Mouse (Mus musculus) embryonic facial prominence, embryonic 14.5 days (tissue): ENCODE results near the gene 9330182L06Rik. TPM values are rescaled to one million over a fixed set of nuclear protein-coding genes. Genes with fewer than 3 reads are reported as not detected.

ENCODE experiments used
- ATAC-seq: fragments of 200-750 bp; cut with Nextera tagmentation; 2 replicates; pipeline ENCODE4 v1.8.0; 2017; ENCODE audit warnings: low read depth, moderate number of reproducible peaks, moderate TSS enrichment
- DNase-seq: peaks from one replicate; pipeline ENCODE4 v3.0.0-alpha.2; 2015; ENCODE audit warnings: low spot score
- H3K27ac ChIP-seq: fragments of 300-500 bp; sonication (generic); replicated peaks from 2 replicates; pipeline ENCODE4 v1.5.1; 2014; ENCODE audit warnings: low read depth, mild to moderate bottlenecking, low read length, moderate library complexity
- H3K27me3 ChIP-seq: fragments of 300-500 bp; sonication (generic); replicated peaks from 2 replicates; pipeline ENCODE4 v1.6.1; 2014; ENCODE audit warnings: low read length; ENCODE audit not compliant: control insufficient read depth, insufficient read depth
- H3K36me3 ChIP-seq: fragments of 300-500 bp; sonication (generic); 2 replicates; pipeline ENCODE4 v1.6.1; 2014; ENCODE audit warnings: low read length, mixed read lengths; ENCODE audit not compliant: control insufficient read depth, insufficient read depth
- H3K4me1 ChIP-seq: fragments of 300-500 bp; sonication (generic); 2 replicates; pipeline ENCODE4 v1.6.1; 2014; ENCODE audit warnings: antibody characterized with exemption, low read length; ENCODE audit not compliant: control insufficient read depth, insufficient read depth
- H3K4me2 ChIP-seq: fragments of 300-500 bp; sonication (generic); 2 replicates; pipeline ENCODE4 v1.6.1; 2014; ENCODE audit warnings: low read depth, mild to moderate bottlenecking, low read length, moderate library complexity, mixed read lengths
- H3K4me3 ChIP-seq: fragments of 300-500 bp; sonication (generic); 2 replicates; pipeline ENCODE4 v1.5.1; 2014; ENCODE audit warnings: low read depth, mild to moderate bottlenecking, low read length
- H3K9ac ChIP-seq: fragments of 300-500 bp; sonication (generic); 2 replicates; pipeline ENCODE4 v1.6.1; 2014; ENCODE audit warnings: low read depth, mild to moderate bottlenecking, low read length, moderate library complexity, mixed read lengths
- H3K9me3 ChIP-seq: fragments of 300-500 bp; sonication (generic); 2 replicates; pipeline ENCODE4 v1.6.1; 2016; ENCODE audit warnings: low read length; ENCODE audit not compliant: control insufficient read depth
- WGBS: fragments of 180-500 bp; shearing (Covaris S2); extraction: QIAGEN DNeasy Blood & Tissue Kit; methylation state at CpG from one replicate; pipeline ENCODE4 v1.1.7; 2014; 5-methylcytosine and 5-hydroxymethylcytosine counted together
- polyA plus RNA-seq: library from polyadenylated mRNA; unstranded; fragments of >200 nt; fragmentation: Nextera tagmentation; extraction: Ambion mirVana; gene quantifications from 2 replicates; pipeline ENCODE4 v1.2.1, GENCODE M21; 2014

Gene 9330182L06Rik
- polyA plus RNA-seq, 1 experiment from 2014 or later, result 5.6 TPM

DNA sequence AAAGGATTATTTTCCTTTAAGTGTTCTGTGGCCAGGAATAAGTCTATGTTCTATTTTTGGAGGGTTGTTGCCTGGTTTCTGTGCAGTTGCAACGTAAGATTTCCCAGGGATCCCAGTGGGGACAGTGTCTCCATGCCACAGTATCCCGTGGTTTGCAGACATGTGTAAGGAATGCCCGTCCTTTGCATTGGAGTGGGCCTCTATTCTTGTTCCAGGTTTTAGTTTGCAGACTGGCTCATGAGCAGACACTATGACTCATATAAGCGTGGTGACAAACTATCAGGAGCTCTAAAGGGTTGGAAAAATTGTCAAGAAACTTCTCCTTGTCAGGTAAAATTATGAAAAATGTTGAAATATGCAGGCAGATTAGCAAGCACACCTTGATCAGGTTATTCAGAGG, 107.4 kb downstream of the 9330182L06Rik start:
- no peak for ATAC-seq
- H3K27ac ChIP-seq, result no peak overlapping the region
- no peak for DNase-seq
- no peak overlapping the region for H3K4me2 ChIP-seq
- no peaks in the 10 kb centered on the region for H3K36me3 ChIP-seq
- no peaks in the 10 kb centered on the region for H3K9me3 ChIP-seq
- 75% methylated on average over 4 of the region's 4 CpGs for WGBS
- H3K4me1 ChIP-seq, result no peaks in the 10 kb centered on the region
- no peak overlapping the region for H3K9ac ChIP-seq
- H3K4me3 ChIP-seq, result no peak overlapping the region
- no peaks in the 10 kb centered on the region for H3K27me3 ChIP-seq

DNA sequence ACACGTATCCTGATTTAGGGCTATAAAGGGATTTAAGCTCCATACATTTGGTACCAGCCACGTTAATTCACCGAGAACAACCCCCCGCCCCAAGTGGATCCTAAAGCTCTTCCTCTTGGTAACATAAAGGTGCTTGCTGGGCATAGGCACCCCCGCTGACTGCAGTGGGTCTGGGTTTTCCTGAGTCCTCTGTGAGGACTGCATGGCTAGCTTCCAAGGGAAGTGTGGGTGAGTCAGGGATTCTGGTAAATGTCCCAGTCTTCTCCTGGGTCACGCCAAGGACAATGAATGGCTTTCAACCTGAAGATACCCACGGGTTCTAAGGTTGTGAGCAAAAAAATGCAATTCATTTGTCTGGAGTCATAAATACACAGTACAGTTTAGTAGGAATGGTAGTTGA, 124.0 kb downstream of the 9330182L06Rik start:
- no peak for ATAC-seq
- Histone ChIP-seq H3K4me3 (no peak overlapping the region), H3K9me3 (no peaks in the 10 kb centered on the region), H3K27ac (no peak overlapping the region), H3K36me3 (no peaks in the 10 kb centered on the region), H3K27me3 (no peaks in the 10 kb centered on the region), H3K4me1 (no peaks in the 10 kb centered on the region), H3K4me2 (no peak overlapping the region), H3K9ac (no peak overlapping the region)
- 78% methylated on average over 7 of the region's 7 CpGs for WGBS
- DNase-seq, result no peak

DNA sequence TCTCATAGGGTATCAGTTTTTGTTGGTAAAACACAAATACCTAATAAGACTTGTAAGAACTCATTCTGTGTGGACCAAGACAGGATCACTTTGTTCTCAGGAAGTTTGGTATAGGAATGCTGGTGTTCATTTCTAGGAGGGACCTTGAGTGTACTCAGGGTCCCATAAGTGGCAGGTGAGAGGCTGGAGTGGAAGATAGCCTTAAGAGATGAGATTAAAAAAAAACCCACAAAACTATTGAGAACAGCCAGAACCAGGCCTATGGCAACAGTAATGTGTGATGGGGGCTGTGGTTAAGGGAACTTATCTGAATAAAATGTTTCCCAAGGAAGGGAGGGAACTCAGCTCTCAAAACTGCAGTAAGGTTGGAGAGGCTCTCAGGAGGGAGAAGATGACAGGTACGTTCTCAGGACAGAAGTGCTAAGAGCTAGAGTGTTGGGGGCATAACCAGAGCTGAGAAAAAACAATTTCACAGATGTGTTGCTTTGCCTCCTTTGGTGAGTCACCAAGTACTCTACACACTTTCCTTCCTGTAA, 126.0 kb downstream of the 9330182L06Rik start:
- ATAC-seq (no peak), DNase-seq (no peak)
- H3K36me3 ChIP-seq, result no peaks in the 10 kb centered on the region
- no peak overlapping the region for H3K4me2 ChIP-seq
- H3K9ac ChIP-seq, result no peak overlapping the region
- H3K4me3 ChIP-seq, result no peak overlapping the region
- no peaks in the 10 kb centered on the region for H3K4me1 ChIP-seq
- H3K9me3 ChIP-seq, result no peaks in the 10 kb centered on the region
- H3K27me3 ChIP-seq, result no peaks in the 10 kb centered on the region
- whole genome bisulfite sequencing, result 73% methylated on average over 1 of the region's 1 CpGs
- H3K27ac ChIP-seq, result no peak overlapping the region

DNA sequence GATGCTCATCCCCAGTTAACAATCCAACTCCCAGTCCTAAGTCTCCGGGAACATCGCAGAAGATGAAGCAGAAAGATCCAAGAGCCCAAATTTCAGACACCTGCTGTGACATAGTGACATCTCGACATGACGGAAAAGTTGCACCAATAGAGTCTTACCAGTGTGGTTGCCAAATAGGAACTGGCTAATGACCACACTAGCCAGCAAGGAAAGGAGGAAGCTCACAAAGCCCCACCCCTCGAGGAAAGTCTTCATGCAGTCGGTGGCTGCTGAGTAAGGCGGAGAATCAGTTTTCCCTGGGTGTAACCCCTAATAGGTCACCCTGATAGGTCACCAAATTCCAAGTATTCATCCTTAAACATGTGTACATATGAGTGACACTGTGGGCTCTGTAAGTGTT, 151.2 kb downstream of the 9330182L06Rik start:
- Histone ChIP-seq H3K4me3 (no peak overlapping the region), H3K9ac (no peak overlapping the region), H3K9me3 (no peaks in the 10 kb centered on the region), H3K36me3 (no peaks in the 10 kb centered on the region), H3K27ac (no peak overlapping the region), H3K4me1 (no peaks in the 10 kb centered on the region), H3K4me2 (no peak overlapping the region), H3K27me3 (no peaks in the 10 kb centered on the region)
- DNase-seq (no peak), ATAC-seq (no peak)
- 84% methylated on average over 7 of the region's 7 CpGs for WGBS

DNA sequence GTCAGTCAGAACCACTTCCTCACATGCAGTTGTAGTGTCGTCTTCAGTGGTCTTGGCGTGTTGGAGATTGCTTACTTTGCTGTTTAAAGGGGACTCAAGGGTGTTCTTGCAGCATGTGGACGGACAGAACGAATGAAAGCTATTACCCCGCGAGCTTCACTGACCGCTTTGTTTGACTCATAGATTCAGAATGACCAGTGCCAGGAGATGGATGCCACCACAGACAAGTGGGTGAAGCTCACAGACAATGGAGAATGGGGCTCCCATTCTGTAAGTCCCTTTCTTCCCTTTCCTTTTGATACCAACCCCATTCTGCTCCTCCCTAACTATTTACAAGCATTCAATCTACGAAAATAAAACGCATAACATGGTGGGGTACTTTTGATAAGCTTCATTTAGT, 151.9 kb downstream of the 9330182L06Rik start:
- H3K4me2 ChIP-seq, result no peak overlapping the region
- H3K9me3 ChIP-seq, result no peaks in the 10 kb centered on the region
- no peak for ATAC-seq
- no peaks in the 10 kb centered on the region for H3K4me1 ChIP-seq
- no peak overlapping the region for H3K9ac ChIP-seq
- WGBS, result 90% methylated on average over 9 of the region's 9 CpGs
- no peak overlapping the region for H3K27ac ChIP-seq
- no peaks in the 10 kb centered on the region for H3K36me3 ChIP-seq
- no peaks in the 10 kb centered on the region for H3K27me3 ChIP-seq
- no peak for DNase-seq
- no peak overlapping the region for H3K4me3 ChIP-seq

DNA sequence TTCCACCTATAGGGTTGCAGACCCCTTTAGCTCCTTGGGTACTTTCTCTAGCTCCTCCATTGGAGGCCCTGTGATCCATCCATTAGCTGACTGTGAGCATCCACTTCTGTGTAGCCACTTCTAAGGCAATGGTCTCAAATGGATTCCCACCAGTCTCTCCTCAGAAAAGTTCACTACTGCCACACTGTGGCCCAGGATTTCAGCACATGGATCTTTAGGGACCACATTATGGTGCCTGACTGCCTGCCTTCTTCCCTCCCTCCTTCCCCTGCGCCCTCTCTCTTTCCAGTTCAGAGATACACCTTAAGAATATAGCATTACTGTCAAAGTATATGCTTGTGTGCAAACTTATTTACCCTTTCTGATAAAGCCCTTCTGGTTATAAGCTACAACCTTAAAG, 154.0 kb downstream of the 9330182L06Rik start:
- Histone ChIP-seq H3K9me3 (no peaks in the 10 kb centered on the region), H3K27me3 (no peaks in the 10 kb centered on the region), H3K4me2 (no peak overlapping the region), H3K4me1 (no peaks in the 10 kb centered on the region), H3K4me3 (no peak overlapping the region), H3K27ac (no peak overlapping the region), H3K9ac (no peak overlapping the region), H3K36me3 (no peaks in the 10 kb centered on the region)
- 55% methylated on average over 1 of the region's 1 CpGs for WGBS
- ATAC-seq (no peak), DNase-seq (peak; percentile 5)

DNA sequence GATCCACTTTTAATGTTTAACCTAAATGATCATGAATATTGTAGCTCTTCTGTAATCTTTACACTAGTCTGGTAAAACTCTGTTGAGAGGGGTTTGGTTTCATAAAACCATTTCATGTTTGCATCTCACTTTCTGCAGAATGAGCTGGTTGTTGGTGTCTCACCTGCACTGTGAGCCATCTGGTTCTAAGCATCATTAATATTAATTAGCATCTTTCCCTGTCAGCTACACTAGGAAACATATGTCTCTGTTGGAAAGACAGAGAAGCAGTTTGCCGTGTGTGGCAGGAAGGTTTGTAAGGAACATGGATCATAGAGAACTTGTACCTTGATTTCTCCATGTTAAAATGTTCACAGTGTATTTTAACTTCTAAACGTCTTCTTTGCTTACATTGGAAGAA, 158.5 kb downstream of the 9330182L06Rik start:
- DNase-seq, result no peak
- ATAC-seq, result no peak
- Histone ChIP-seq H3K36me3 (no peaks in the 10 kb centered on the region), H3K27me3 (no peaks in the 10 kb centered on the region), H3K27ac (no peak overlapping the region), H3K9ac (no peak overlapping the region), H3K4me3 (no peak overlapping the region), H3K4me1 (no peaks in the 10 kb centered on the region), H3K4me2 (no peak overlapping the region), H3K9me3 (no peaks in the 10 kb centered on the region)
- 55% methylated on average over 2 of the region's 2 CpGs for WGBS

DNA sequence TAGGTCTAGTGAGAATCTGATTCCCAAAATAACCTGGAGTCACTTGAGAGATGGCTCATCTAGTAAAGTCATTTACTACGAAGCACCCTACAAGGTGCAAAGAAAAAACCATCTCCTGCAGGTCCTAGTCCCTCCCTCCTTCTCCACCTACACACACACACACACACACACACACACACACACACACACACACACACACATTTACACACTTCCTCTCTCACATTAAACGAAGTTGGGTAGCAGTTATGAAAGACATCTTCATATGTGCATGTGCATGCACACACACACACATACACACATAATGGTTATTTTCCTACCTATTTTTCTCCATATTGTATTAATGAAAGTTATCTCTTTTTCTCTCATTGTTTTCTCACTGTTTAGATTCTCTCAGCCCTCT, 161.2 kb downstream of the 9330182L06Rik start:
- H3K36me3 ChIP-seq, result no peaks in the 10 kb centered on the region
- no peak overlapping the region for H3K4me2 ChIP-seq
- ATAC-seq (no peak), DNase-seq (no peak)
- WGBS, result 71% methylated on average over 2 of the region's 2 CpGs
- no peak overlapping the region for H3K27ac ChIP-seq
- no peaks in the 10 kb centered on the region for H3K9me3 ChIP-seq
- H3K4me1 ChIP-seq, result no peaks in the 10 kb centered on the region
- H3K4me3 ChIP-seq, result no peak overlapping the region
- no peak overlapping the region for H3K9ac ChIP-seq
- no peaks in the 10 kb centered on the region for H3K27me3 ChIP-seq

DNA sequence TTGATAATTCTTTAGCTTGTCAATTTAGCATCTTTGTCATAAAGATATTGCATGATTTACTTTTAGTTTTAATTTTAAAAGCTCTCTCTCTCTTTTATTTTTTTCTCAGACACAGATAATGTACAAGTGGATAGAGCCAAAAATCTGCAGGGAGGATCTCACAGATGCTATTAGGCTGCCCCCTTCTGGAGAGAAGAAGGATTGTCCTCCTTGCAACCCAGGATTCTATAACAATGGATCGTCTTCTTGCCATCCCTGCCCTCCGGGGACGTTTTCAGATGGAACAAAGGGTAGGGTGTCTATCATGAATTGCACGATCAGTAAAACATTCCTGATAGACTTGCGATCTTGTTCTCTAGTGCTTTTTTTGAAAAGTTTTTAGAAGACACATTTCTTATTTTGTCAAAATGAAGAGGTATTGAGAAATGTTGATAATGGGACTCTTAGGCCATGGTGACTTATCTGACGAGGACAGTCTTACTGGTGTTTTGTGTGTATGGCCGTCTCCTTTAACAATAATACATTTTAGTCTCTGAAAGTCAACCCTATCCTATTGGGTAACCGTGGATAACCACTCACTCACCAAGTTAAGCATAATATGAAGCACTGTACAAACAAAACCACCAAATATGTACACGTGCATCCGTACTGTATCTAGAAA, 161.8 kb downstream of the 9330182L06Rik start:
- no peak overlapping the region for H3K9ac ChIP-seq
- 38% methylated on average over 10 of the region's 10 CpGs for WGBS
- H3K27me3 ChIP-seq, result no peaks in the 10 kb centered on the region
- no peaks in the 10 kb centered on the region for H3K4me1 ChIP-seq
- no peak overlapping the region for H3K4me2 ChIP-seq
- no peak overlapping the region for H3K27ac ChIP-seq
- H3K36me3 ChIP-seq, result no peaks in the 10 kb centered on the region
- DNase-seq (peak; percentile 65), ATAC-seq (peak; percentile 55; the same call in 1 of the 2 replicates)
- H3K4me3 ChIP-seq, result no peak overlapping the region
- H3K9me3 ChIP-seq, result no peaks in the 10 kb centered on the region
